Mouse (Mus musculus): Measurements from ENCODE around the gene Tbl1x.

- TF ChIP-seq CTCF (conservative IDR thresholded peaks at IDR 0.05; ENCODE audit: insufficient read depth, insufficient read length, low read depth, low read length) (no peak), POLR2A (IDR thresholded peaks at IDR 0.05; ENCODE audit: low read depth, low read length) (no peak)
These were observed 6.7 kb downstream of the Tbl1x start for GRCm38 (mm10) chrX:77517274-77518085.
